Comparison of ENCODE assay signal across 27 mouse cellular contexts in genomic region chr5:103418886-103419285, GRCm38 (mm10). TPM values are rescaled to one million over a fixed set of nuclear protein-coding genes. Genes with fewer than 3 reads are reported as not detected.
DNase-seq lines count a peak whose midpoint lies in the region; ATAC-seq and TF ChIP-seq lines count a peak whose summit lies in the region.
"Had no signal": no experiment of that assay in that cellular context is flagged by ENCODE, and none has a peak within 500 bp of the region (broad histone marks: within the 10 kb centered on the region; RNA-seq: fewer than 3 reads in every experiment).

No protein-coding gene starts in this region.

- H3K4me2 ChIP-seq in stomach, embryonic 15.5 days, result no peak overlapping the region
- H3K4me2 ChIP-seq: forebrain, embryonic 13.5 days; heart, embryonic 12.5 days; heart, embryonic 15.5 days; hindbrain, embryonic 13.5 days had no signal

- no peak for TF ChIP-seq EP300 in heart, adult 2 months (IDR thresholded peaks at IDR 0.05; ENCODE audit: insufficient read depth, low read depth, low read length)

- H3K4me3 ChIP-seq in E14TG2a.4 (replicated peaks; ENCODE audit: low read length), result peak overlapping the region; percentile 13; the same call in 1 of the 2 replicates
- H3K4me3 ChIP-seq in stomach, embryonic 15.5 days (replicated peaks), result no peak overlapping the region
- no peak overlapping the region for H3K4me3 ChIP-seq in kidney, adult 2 months (ENCODE audit: insufficient read depth, low read depth, low read length)
- H3K4me3 ChIP-seq in heart, adult 2 months, result no peak overlapping the region
- H3K4me3 ChIP-seq: forebrain, embryonic 10.5 days; forebrain, embryonic 13.5 days; gastrocnemius, adult 2 months; heart, embryonic 12.5 days; heart, embryonic 15.5 days; hindbrain, embryonic 10.5 days; hindbrain, embryonic 13.5 days had no signal

- no peak overlapping the region for H3K9ac ChIP-seq in stomach, embryonic 15.5 days
- no peak overlapping the region for H3K9ac ChIP-seq in heart, adult 2 months (ENCODE audit: low read depth, low read length)
- H3K9ac ChIP-seq: forebrain, embryonic 13.5 days; heart, embryonic 12.5 days; heart, embryonic 15.5 days; hindbrain, embryonic 13.5 days had no signal

- 65% methylated on average over 3 of the region's 3 CpGs for WGBS in stomach, embryonic 15.5 days
- 85% methylated on average over 3 of the region's 3 CpGs for WGBS in kidney, adult 2 months
- WGBS in heart, adult 2 months, result 78% methylated on average over 3 of the region's 3 CpGs

- peak; percentile 67 for DNase-seq in ES-CJ7 (ENCODE audit: low read depth, low spot score)
- no peak for DNase-seq in kidney, adult 2 months
- DNase-seq in right cerebral cortex, postnatal 36 days (ENCODE audit: low spot score in 2 of 2), result no peak
- no peak for DNase-seq in heart, adult 2 months
- DNase-seq: adrenal gland, postnatal 10 days; adrenal gland, postnatal 36 days; cerebellum, adult 18-20 months; cerebellum, adult 9-10 months; cerebellum, postnatal 14 days; gastrocnemius, adult 2 months; gastrocnemius, postnatal 14 days; heart, postnatal 10 days; heart, postnatal 36 days had no signal

- no peaks in the 10 kb centered on the region for H3K79me2 ChIP-seq in heart, adult 2 months (replicated peaks; ENCODE audit: control insufficient read depth, insufficient read depth, low read length)

- no peak for TF ChIP-seq POLR2A in kidney, adult 2 months (IDR thresholded peaks at IDR 0.05; ENCODE audit: low read depth, low read length)
- no peak for TF ChIP-seq POLR2A in heart, adult 2 months (IDR thresholded peaks at IDR 0.05; ENCODE audit: insufficient read depth, low read depth, low read length)

- no peaks in the 10 kb centered on the region for H3K9me3 ChIP-seq in E14TG2a.4 (ENCODE audit: low read length)
- H3K9me3 ChIP-seq in stomach, embryonic 15.5 days, result no peaks in the 10 kb centered on the region
- H3K9me3 ChIP-seq: forebrain, embryonic 10.5 days; forebrain, embryonic 13.5 days; heart, embryonic 12.5 days; heart, embryonic 15.5 days; hindbrain, embryonic 10.5 days; hindbrain, embryonic 13.5 days had no signal

- H3K4me1 ChIP-seq in E14TG2a.4 (replicated peaks; ENCODE audit: low read depth, low read length), result peaks cover 59% of the 10 kb centered on the region
- H3K4me1 ChIP-seq in stomach, embryonic 15.5 days, result peaks cover 16% of the 10 kb centered on the region; the same call in 1 of the 2 replicates
- peaks cover 11% of the 10 kb centered on the region; the same call in 1 of the 2 replicates for H3K4me1 ChIP-seq in kidney, adult 2 months (ENCODE audit: control insufficient read depth, insufficient read depth, low read length)
- H3K4me1 ChIP-seq in heart, adult 2 months (ENCODE audit: control insufficient read depth, insufficient read depth, low read length), result no peaks in the 10 kb centered on the region

- H3K27ac ChIP-seq in stomach, embryonic 15.5 days, result 0 out of 2 replicates have a peak overlapping the region, but pooled peaks have one; percentile 1
- no peak overlapping the region for H3K27ac ChIP-seq in kidney, adult 2 months (ENCODE audit: insufficient read depth, low read depth, low read length)
- no peak overlapping the region for H3K27ac ChIP-seq in heart, adult 2 months
- H3K27ac ChIP-seq: forebrain, embryonic 10.5 days; forebrain, embryonic 13.5 days; gastrocnemius, adult 2 months; heart, embryonic 15.5 days; hindbrain, embryonic 10.5 days; hindbrain, embryonic 13.5 days had no signal

- peaks cover 36% of the 10 kb centered on the region for H3K27me3 ChIP-seq in E14TG2a.4 (ENCODE audit: insufficient read depth, low read length)
- H3K27me3 ChIP-seq in stomach, embryonic 15.5 days (replicated peaks), result no peaks in the 10 kb centered on the region
- H3K27me3 ChIP-seq in kidney, adult 2 months (replicated peaks; ENCODE audit: control insufficient read depth, insufficient read depth, low read length), result no peaks in the 10 kb centered on the region
- no peaks in the 10 kb centered on the region for H3K27me3 ChIP-seq in heart, adult 2 months (ENCODE audit: control insufficient read depth, insufficient read depth, low read length)
- H3K27me3 ChIP-seq: forebrain, embryonic 13.5 days; heart, embryonic 12.5 days; heart, embryonic 15.5 days; hindbrain, embryonic 13.5 days; Patski had no signal

- no peak for ATAC-seq in stomach, embryonic 15.5 days (ENCODE audit: insufficient read depth, low FRiP score, low read depth)
- ATAC-seq: activated CD4-positive, CD25-positive, alpha-beta regulatory T cell, adult 4 months; CD4-positive, CD25-positive, alpha-beta regulatory T cell, adult 4 months; forebrain, embryonic 13.5 days; forebrain, embryonic 16.5 days; hindbrain, embryonic 16.5 days; Patski had no signal

- intact Hi-C loops in heart, adult 2 months (cut with DNase I), result no loop called here

- TF ChIP-seq CTCF in E14TG2a.4 (conservative IDR thresholded peaks at IDR 0.05; ENCODE audit: low read length), result no peak
- TF ChIP-seq CTCF in kidney, adult 2 months (conservative IDR thresholded peaks at IDR 0.05; ENCODE audit: insufficient read depth, insufficient read length, low read depth, low read length), result no peak
- TF ChIP-seq CTCF in heart, adult 2 months (IDR thresholded peaks at IDR 0.05), result no peak

- H3K36me3 ChIP-seq in E14TG2a.4 (ENCODE audit: insufficient read depth, low read length), result no peaks in the 10 kb centered on the region
- H3K36me3 ChIP-seq in stomach, embryonic 15.5 days, result no peaks in the 10 kb centered on the region
- H3K36me3 ChIP-seq in kidney, adult 2 months (ENCODE audit: control insufficient read depth, insufficient read depth, low read length), result no peaks in the 10 kb centered on the region
- H3K36me3 ChIP-seq in heart, adult 2 months (ENCODE audit: control insufficient read depth, insufficient read depth, low read length), result no peaks in the 10 kb centered on the region
- H3K36me3 ChIP-seq: forebrain, embryonic 10.5 days; G1E; heart, embryonic 12.5 days; heart, embryonic 15.5 days; hindbrain, embryonic 10.5 days; hindbrain, embryonic 13.5 days had no signal

RNA-seq across cellular contexts. Expression of gene Ptpn13, which starts 6.1 kb away (rescaled TPM):
- 15.8 and 17.0 TPM in 2 replicates for polyA plus RNA-seq in stomach, embryonic 15.5 days (2015; fragmentation: Nextera tagmentation; extraction: Ambion mirVana)
- polyA plus RNA-seq in kidney, adult 2 months (2012; rRNA removed), result 23.7 and 28.0 TPM in 2 replicates
- 1 to 10 TPM; 5.3 to 5.8 TPM for total RNA-seq in heart, adult 2 months (2021)
- polyA plus RNA-seq in heart, adult 2 months (2012; rRNA removed), result 2.1 and 3.6 TPM in 2 replicates
- polyA plus RNA-seq: G1E had no signal
